Mouse (Mus musculus): ENCODE measurements around the gene Tdrd7.

The Tdrd7 gene

GRCm38 (mm10) chr4:45964771-45965439 lies at the start of gene Tdrd7:
Gene Tdrd7 (plus strand): TSS chr4:45965334.
- no peak for DNase-seq

DNA sequence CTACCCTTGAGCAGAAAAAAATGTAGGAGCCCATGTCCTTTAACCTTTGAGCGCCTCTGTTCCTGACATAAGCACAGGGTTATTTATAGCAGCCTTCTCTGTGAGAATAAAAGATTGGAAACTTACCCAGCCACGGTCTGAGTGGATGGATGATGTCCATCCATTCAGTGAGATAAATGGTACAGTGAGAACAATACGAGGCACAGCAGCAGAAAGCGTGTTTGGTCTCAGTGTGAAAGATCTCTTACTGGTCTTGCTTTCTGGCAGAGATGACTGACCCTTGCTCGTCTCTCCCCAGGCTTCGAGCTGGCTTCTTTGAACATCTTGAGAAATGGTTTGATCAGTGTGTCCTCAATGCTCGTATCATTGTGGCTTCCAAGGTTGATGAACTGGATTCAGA lies 48.0 kb upstream of the Tdrd7 start:
- no peak for DNase-seq

- DNase-seq, result no peak
Observed at GRCm38 (mm10) chr4:45921663-45922435, 43.3 kb upstream of the Tdrd7 start.

DNA sequence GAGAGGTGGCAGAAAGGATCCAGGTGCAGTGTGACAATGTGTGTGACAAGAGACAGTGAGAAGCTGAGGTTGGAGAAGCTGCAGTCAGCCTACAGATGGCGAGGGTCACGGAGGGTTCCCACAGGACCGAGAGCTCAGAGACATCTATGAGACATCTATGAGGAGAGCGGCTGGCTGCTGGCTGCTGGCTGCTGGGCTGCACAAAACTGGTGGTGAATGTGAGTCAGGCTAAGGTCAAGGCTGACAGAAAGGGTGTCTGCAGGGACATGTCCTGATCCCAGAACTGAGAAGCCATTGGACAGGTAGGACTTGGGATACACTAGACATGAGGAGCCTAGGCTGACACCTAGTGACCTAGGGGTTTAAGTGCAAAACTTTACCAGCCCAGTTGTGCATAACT lies 41.1 kb upstream of the Tdrd7 start:
- no peak for DNase-seq

GRCm38 (mm10) chr4:45928561-45928960 lies 36.6 kb upstream of the Tdrd7 start:
- DNase-seq, result no peak

DNA sequence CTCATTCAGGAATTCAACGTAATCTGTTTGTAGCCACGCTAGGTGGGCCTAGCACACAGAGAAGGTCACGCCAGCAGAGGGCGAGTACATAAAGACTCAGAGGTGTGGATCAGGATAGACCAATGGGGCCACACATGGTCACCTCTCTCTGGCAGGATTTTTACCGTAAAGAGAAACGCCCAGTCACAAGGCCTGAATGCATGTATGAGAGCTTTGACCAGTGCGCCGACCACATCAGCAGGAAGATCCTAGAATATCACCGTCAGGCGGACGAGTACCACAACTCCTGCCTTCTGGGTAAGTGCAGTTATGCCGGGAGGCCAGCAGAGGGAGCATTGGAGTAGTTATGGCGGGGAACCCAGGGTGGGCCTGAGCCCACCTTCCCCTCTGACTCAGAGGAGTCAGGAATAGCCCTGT lies 23.5 kb upstream of the Tdrd7 start:
- no peak for DNase-seq

DNA sequence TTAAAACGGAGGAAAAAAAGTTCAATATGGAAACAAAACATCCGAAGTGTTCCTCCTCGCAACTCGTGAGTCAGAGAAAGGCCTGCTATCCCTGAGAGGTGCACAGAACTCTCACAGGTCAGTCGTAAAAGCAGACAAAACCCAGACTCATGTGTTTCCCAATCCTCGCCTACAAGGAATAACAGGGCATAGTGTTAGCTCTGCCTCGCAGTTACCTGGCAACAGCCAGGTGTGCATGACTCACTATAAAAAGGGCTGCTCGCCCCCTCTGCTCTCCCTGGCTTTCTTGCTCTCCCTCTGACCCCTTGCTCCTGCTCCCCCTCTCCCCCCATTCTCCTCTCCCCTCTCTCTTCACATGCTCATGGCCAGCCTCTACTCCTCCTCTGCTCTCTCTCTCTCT lies 17.4 kb upstream of the Tdrd7 start:
- no peak for DNase-seq

GRCm38 (mm10) chr4:45949109-45949848 lies 15.9 kb upstream of the Tdrd7 start:
- DNase-seq, result no peak

DNA sequence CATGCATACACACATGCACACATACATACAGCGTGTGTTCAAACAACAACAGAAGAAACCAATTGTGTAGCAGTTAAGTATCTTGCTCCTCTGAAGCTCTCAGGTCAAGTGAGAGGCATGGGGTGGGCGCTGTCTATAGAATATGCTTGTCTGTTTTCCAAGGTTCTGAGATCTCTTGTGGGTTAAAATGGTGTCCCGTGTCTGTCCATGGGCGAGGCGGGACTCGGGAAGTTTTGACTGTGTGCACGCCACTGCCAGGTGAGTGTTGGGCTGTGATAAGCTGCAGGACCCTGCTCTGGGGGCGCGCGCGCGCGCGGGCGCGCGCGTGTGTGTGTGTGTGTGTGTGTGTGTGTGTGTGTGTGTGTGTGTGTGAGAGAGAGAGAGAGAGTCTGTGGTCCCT lies 13.3 kb upstream of the Tdrd7 start:
- DNase-seq, result no peak

DNA sequence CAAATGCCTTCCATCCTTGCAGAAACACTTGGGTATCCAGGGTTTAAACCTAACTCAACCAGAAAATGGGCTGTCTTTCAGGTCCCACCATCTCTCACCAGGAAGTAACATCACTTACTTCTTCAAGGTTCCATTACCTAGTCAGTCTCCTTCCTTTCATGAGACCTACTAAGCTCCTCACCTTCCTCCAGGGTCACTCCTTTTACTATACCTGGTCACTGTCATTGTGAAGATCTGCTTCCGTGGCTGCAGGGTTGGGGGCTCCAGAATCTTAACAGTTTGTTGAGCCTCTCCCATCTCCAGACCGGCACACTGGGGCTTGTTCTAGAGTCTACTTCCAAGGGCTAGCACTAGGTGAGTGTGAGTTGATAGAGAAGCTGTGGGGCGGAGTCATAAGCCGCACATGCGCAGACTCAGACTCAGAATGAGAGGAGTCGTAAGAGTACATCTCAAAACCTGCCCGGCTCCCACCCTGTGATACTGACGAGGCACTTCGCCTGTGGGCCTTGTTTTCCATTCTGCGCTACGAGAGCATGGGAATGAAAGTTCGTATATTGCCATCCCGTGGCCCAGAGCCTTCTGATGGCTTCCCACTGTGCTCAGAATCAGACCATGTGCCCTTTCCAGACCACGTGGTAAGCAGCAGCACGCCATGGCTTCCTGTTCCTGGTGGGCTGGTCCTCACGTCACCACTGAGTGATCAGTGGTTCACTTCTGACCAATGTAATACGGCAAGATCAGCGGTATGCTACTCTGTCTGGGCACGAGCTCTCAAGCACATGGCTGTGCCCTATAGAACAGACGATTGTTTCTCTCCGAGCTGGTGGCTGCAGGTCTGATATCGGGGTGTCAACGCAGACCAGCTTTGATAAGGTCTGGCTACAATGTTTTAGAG lies 11.9 kb upstream of the Tdrd7 start:
- DNase-seq, result no peak

DNA sequence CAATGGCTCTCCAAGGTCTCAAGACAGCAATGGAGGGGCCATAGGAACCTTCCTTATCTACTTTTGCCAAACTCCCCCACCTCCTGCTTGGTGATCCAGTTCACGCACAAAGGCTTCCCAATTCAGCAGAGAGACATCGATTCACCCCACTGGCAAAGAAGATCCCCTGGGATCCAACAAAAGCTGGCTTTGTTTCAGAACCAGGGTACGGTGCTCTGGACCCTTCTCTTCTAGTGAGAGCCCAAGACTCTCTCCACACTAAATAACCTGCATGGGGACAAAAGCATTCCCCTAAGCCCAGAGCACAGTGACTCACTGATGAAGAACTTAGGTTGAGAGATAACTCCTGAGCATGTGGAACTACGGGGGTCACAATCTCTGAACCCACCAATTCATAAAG lies 9.9 kb upstream of the Tdrd7 start:
- no peak for DNase-seq

DNA sequence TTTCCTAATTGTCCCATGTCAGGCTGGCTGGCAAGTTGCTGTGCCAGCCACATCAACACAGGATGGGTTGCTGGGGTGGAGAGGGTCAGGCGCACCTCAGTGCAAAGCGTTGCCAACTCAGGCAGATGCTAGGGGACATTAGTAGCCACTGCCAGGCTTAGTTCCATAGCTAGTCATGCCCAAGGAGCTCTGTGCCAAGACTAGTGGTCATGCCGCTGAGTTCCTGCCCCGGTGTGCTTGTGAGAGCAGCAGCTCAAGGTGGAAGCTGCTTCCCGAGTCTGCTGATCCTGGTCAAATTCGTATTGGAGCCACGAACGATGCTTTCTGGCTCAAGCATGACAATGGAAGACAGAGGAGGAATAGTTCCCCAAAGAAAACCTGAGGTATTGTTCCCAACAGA lies 9.0 kb upstream of the Tdrd7 start:
- DNase-seq, result no peak

- DNase-seq, result no peak
Observed at GRCm38 (mm10) chr4:45956706-45957105, 8.4 kb upstream of the Tdrd7 start.

DNA sequence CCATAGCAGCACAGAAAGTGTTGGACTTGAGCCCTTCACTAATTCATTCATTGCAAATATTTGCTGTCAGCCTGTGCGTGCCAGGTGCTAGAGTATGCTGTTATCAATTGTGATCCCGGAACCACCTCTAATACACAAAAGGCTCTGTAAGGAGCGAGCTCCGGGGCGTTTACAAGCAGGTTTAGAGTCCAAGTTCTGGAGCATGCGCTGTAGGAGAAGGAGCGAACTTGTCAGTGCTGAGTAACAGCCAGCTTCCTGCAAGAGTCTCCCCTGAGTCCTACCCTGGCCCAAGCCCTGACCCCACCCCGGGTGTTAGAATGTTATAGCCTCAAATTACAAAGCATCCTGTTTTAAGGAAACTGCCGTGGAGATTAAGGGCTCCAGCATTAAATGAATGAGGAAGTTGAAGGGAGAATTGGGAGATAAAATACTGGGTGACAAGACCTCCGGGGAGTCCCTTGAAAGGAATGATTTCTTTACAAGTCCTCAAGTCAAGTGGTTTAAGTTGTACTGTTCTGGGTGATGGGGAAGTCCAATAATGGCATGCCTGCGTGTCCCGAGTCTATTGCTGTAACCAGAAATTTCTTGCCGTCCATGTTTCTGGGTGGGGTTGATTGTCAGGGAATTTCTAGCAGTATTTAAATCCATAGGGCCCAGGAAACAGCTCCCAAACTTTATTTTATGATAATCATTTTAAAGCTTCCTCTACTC lies 758 bp downstream of the Tdrd7 start:
- DNase-seq, result no peak

- DNase-seq, result no peak
Observed at GRCm38 (mm10) chr4:45966716-45967115, 1.6 kb downstream of the Tdrd7 start.

- no peak for DNase-seq
Observed at GRCm38 (mm10) chr4:45967479-45968341, 2.6 kb downstream of the Tdrd7 start.

GRCm38 (mm10) chr4:45969051-45969450 lies 3.9 kb downstream of the Tdrd7 start:
- DNase-seq, result no peak

DNA sequence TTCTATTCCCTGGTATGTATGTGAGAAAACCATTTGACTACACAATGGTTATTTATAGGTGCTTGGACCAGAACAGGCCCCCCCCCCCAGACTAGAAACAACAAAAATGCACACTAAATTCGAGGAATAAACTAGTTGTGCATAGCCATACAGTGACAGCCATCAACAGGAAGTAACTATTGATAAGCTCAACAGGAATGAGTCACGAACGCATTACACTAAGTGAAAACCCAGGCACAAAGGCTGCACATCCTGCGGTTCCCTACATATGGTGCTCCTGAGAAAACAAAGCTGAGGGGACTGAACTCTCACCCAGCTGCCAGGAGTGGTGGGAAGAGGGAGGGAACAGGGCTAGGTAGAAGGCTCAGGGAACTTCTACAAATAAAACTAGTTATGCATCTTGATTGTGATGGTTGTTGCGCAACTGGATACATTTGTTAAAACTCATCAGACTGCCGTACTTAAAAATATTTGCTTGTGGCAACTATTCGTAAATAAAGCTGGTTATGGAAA lies 5.0 kb downstream of the Tdrd7 start:
- no peak for DNase-seq

DNA sequence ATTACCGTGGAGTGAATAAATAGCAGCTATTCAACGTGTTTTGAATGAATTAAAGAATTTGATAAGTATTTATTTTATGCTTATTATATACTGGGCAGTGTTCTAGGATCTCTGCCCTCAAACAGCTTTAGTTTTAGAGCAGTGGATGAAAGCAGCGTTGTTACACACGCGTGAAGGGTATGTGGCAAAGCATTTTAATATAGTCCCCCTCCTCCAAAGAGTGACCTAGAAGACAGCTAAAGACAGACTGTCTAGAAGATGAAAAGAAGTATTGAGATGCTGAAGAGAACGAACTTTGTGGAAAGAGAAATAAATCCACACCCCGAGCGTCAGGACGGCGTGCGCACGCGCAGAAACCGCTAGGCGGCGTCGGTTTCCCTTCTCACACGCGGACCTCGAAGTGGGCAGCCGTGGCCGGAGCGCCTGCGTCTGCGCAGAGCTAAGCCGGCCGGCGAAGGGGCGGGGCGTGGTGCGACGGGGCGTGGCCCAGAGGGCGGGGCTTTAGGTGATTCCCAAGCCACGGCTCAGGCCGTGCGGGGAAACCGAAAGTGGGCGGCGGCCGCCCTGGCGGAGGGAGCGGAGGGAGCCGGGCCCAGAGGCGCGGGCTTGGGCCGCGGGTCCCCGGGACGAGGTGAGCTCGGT lies 6.8 kb downstream of the Tdrd7 start:
- DNase-seq, result peak; percentile 96

DNA sequence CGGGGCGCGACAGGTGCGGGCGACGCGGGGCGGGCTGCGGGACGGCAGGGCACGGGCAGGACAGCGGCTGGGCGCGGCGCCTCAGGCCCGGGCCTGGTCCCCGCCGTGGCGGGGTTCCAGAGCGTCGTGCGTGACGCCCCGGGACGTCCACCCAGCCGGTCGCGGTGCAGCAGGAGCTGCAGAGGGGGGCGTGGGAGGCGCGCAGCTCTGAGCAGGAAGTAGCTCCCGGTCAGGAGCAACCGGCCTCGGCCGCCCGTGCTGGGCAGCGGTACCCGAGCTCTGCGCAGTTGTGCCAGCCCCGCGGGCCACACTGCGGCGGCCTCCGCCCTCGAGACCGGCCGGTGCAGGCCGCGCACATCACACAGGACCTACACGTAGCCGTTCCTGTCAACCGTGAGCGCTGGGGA lies 7.3 kb downstream of the Tdrd7 start:
- DNase-seq, result peak; percentile 65

Measured in layer of hippocampus, adult 9-11 months (tissue).